Mouse (Mus musculus) brain, embryonic 14.5 days (tissue): ENCODE measurements around the gene Twnk.

Source experiments
- CTCF ChIP-seq: fragments of 200-500 bp; IDR thresholded peaks from 2 replicates; pipeline ENCODE4 v1.5.1; 2012; ENCODE audit warnings: inconsistent platforms, mild to moderate bottlenecking, moderate library complexity, borderline replicate concordance; ENCODE audit not compliant: insufficient read depth, insufficient read length; ENCODE audit errors: extremely low read depth
- POLR2A ChIP-seq: fragments of 200-500 bp; IDR thresholded peaks from 2 replicates; pipeline ENCODE4 v1.6.1; 2012; ENCODE audit warnings: mild to moderate bottlenecking, inconsistent platforms, borderline replicate concordance; ENCODE audit not compliant: poor library complexity, insufficient read depth, insufficient read length, severe bottlenecking; ENCODE audit errors: extremely low read depth

GRCm38 (mm10) chr19:45053451-45053850, 48.0 kb downstream of the Twnk start:
- TF ChIP-seq CTCF, result no peak
- no peak for TF ChIP-seq POLR2A
